8 mouse cellular contexts compared by ENCODE assay signal in the genomic region with DNA sequence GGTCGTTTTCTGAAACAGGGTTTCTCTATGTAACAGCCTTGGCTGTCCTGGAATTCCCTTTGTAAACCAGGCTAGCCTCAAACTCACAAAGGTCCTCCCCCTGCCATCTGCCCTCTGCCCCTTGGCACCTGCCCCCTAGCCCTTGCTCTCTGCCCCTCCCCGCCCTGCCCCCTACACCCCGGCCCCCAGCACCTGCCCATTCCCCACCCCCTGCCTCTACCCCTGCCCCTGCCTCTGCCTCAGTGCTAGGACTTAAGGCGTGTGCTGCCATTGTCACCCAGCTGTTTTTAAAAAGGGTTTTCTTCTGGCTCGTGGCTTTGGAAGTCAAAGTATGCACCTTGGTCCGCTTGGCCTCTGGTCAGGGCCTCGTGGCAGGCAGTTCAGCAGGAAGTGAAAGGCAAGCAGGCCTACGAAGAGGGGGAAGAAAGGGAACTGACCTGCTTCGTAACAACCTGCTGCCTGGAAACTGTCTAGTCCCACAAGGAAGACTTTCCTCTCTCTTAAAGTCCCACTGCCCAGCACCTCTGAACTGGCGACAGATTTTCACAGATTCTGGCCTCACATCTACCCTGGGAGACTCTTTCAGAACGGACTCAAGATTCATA.
DNase-seq lines count a peak whose midpoint lies in the region; ATAC-seq and TF ChIP-seq lines count a peak whose summit lies in the region.

No protein-coding gene starts in this region.

- no peak overlapping the region for H3K9ac ChIP-seq in embryonic facial prominence, embryonic 13.5 days
- no peak overlapping the region for H3K9ac ChIP-seq in midbrain, postnatal 0 days (replicated peaks; ENCODE audit: low read length, poor library complexity, severe bottlenecking)

- peak overlapping the region; percentile 52 for H3K4me3 ChIP-seq in layer of hippocampus, adult 2 months
- H3K4me3 ChIP-seq in embryonic facial prominence, embryonic 13.5 days: no peak overlapping the region
- H3K4me3 ChIP-seq in midbrain, postnatal 0 days (ENCODE audit: low read depth, low read length): no peak overlapping the region

- 17% methylated on average over 11 of the region's 11 CpGs for WGBS in embryonic facial prominence, embryonic 13.5 days
- WGBS in midbrain, postnatal 0 days: 14% methylated on average over 11 of the region's 11 CpGs

- H3K9me3 ChIP-seq in embryonic facial prominence, embryonic 13.5 days: no peaks in the 10 kb centered on the region
- H3K9me3 ChIP-seq in midbrain, postnatal 0 days (ENCODE audit: low read length): no peaks in the 10 kb centered on the region

- 0 out of 2 replicates have a peak overlapping the region, but pooled peaks have one; percentile 5 for H3K4me2 ChIP-seq in embryonic facial prominence, embryonic 13.5 days
- H3K4me2 ChIP-seq in midbrain, postnatal 0 days (ENCODE audit: low read depth, low read length, poor library complexity, severe bottlenecking): peak overlapping the region; percentile 28; the same call in 1 of the 2 replicates

- TF ChIP-seq CTCF in layer of hippocampus, adult 2 months (conservative IDR thresholded peaks at IDR 0.05): no peak
- TF ChIP-seq CTCF in midbrain, postnatal 0 days (IDR thresholded peaks at IDR 0.05): no peak

- no peak for ATAC-seq in embryonic facial prominence, embryonic 13.5 days (ENCODE audit: insufficient number of reproducible peaks, insufficient read depth, low FRiP score, low TSS enrichment, low read depth)
- ATAC-seq in midbrain, postnatal 0 days (ENCODE audit: low FRiP score): no peak

- no peaks in the 10 kb centered on the region for H3K36me3 ChIP-seq in embryonic facial prominence, embryonic 13.5 days
- H3K36me3 ChIP-seq in midbrain, postnatal 0 days (ENCODE audit: insufficient read depth, low read length): no peaks in the 10 kb centered on the region

- H3K27me3 ChIP-seq in embryonic facial prominence, embryonic 13.5 days: peaks cover 13% of the 10 kb centered on the region
- H3K27me3 ChIP-seq in midbrain, postnatal 0 days (ENCODE audit: insufficient read depth, low read length): no peaks in the 10 kb centered on the region

- H3K4me1 ChIP-seq in embryonic facial prominence, embryonic 13.5 days: peaks cover 16% of the 10 kb centered on the region
- peaks cover 12% of the 10 kb centered on the region; the same call in 1 of the 2 replicates for H3K4me1 ChIP-seq in midbrain, postnatal 0 days (ENCODE audit: insufficient read depth, low read length)

- DNase-seq in layer of hippocampus, adult 2 months (ENCODE audit: low spot score in 2 of 2): no peak
- DNase-seq in layer of hippocampus, postnatal 10 days (ENCODE audit: low spot score in 2 of 2): no peak
- peak; percentile 26 for DNase-seq in kidney, postnatal 10 days
- no peak for DNase-seq in midbrain, postnatal 0 days (ENCODE audit: low spot score)
- no peak for DNase-seq in B cell, adult 2 months
- no peak for DNase-seq in layer of hippocampus, postnatal 36 days
- no peak for DNase-seq in ovary, postnatal 10 days (ENCODE audit: low spot score)

- peak overlapping the region; percentile 82 for H3K27ac ChIP-seq in layer of hippocampus, adult 2 months
- no peak overlapping the region for H3K27ac ChIP-seq in embryonic facial prominence, embryonic 13.5 days
- H3K27ac ChIP-seq in midbrain, postnatal 0 days (ENCODE audit: low read depth, low read length): no peak overlapping the region; the same call in 1 of the 2 replicates
